Mouse (Mus musculus): ENCODE data around the gene Olfr612. TPM values are rescaled to one million over a fixed set of nuclear protein-coding genes. Genes with fewer than 3 reads are reported as not detected.

Gene Olfr612
- polyA plus RNA-seq (2014; fragmentation: Illumina TruSeq; extraction: RNeasy Lipid Tissue Mini Kit (QIAGEN cat#74804); ENCODE audit: low replicate concordance): not detected

DNA sequence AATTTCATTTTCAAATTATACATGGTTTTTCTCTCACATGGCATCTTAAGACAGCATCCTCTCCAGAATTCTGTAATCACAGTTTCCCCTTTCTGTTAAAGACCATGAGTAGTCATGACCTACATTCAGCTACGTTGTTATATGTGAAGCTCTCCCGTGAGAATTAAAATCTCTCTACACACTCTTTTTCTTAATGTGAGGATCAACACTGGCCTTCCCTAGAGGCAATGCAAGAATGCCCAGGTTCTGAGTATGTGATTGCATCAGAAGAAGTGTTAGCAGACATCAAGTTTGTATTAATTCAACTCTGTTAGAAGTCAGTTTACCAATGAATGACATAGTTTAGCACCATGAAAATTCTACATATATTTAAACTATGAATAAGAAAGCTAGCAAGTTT lies at the start of gene Olfr612:
TSS of gene Olfr612 (minus strand) at position 101 of the 400 bp plus-strand sequence.

DNA sequence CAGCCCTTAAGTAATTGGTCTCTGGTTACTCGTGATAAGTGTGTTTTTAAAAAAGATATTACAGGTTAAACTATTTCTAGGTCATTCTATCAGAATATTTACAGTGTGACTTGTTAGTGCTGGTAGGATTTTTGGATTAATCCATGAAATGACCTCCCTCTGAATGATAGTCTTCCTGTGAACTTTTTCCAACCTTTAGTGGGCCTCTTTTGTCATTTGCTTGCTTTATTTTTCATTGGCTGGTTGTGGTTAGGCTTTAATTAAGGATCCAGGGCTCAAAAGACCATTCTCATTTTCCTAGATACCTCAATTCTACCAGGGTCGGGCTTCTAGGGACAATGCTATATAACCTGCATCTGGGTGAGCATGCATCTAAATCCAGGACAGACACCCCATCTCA lies 47.3 kb upstream of the Olfr612 start, which contains the start of gene Olfr618:
TSS of gene Olfr618 (plus strand) at position 301 of the 400 bp plus-strand sequence.

DNA sequence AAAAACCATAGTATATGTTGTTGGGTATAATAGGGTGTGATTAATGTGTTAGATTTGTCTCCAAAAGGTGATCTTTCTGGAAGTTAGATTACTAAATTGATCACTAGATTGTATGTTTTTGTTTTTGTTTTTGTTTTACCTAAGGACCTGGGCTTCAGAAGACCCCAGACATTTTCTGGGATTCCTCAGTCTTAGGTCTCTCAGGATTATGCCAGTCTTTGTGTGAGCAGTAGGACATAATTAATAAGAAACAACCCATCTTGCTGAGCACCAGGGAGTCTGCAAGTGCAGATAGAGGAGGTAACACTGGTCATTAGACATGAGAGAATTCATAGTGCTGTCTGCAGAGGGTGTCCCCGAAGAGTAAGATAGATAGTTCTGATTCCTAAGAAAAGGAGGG lies 30.2 kb upstream of the Olfr612 start, which contains the start of gene Olfr617:
TSS of gene Olfr617 (plus strand) at position 301 of the 400 bp plus-strand sequence.

DNA sequence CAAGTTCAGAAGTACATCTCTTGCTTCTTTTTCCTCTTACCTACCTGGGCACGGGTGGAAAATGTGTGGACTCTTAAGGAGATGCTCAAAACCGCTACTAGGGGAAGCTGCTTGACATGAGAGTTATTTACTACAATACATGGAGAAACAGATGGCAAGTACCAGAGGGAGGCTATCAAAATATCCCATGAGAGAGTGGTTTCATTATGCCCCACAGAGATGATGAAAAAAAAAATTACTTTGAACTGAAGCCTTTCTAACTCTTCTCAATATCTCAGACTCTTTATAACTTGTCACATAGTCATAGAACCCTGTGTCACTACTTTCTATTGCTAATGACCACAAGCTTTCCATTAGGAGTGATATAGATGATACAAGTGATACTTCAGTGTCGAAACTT lies 26.5 kb upstream of the Olfr612 start, which contains the start of gene Olfr616:
TSS of gene Olfr616 (minus strand) at position 101 of the 400 bp plus-strand sequence.

DNA sequence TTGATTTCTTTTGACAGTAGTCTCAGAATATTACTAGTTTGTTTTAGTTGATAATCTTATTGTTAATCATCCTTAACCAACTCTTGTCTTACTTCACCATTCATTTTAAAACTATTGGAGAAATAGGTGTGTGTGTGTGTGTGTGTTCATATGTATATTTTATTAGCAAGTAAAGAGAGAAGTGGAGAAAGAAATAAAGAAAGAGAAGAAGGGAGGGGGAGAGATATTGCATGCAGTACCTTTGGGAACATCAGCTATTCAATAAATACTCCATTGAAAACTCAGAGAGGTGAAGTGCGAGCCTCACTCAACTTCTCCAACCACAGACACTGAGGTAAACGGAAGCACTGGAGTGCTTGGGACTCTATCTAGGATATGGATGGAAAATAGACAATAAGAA lies 13.3 kb upstream of the Olfr612 start, which contains the start of gene Olfr615:
TSS of gene Olfr615 (plus strand) at position 301 of the 400 bp plus-strand sequence.

DNA sequence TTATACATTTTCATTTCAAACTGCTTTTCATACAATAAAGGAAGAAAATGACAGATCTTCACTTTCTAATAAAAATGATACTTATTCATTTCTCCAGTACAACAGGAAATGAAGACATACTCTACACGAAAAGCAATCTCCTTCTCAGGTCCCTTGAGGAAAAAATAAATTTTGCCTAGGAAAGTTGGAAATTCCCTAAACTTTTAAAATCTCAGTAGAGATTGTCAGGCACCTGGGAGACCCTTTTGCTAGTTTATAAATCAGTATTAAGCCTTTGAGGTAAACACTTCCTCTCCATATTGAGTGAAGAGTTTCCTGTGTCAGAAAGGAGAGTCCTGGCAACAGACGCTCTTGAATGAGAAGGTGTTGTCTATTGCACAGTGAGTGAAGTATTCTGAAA lies 5.3 kb upstream of the Olfr612 start, which contains the start of gene Olfr613:
TSS of gene Olfr613 (plus strand) at position 301 of the 400 bp plus-strand sequence.

DNA sequence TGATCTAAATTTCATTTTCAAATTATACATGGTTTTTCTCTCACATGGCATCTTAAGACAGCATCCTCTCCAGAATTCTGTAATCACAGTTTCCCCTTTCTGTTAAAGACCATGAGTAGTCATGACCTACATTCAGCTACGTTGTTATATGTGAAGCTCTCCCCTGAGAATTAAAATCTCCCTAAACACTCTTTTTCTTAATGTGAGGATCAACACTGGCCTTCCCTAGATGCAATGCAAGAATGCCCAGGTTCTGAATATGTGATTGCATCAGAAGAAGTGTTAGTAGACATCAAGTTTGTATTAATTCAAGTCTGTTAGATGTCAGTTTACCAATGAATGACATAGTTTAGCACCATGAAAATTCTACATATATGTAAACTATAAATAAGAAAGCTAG lies 21.8 kb downstream of the Olfr612 start, which contains the start of gene Olfr611:
TSS of gene Olfr611 (minus strand) at position 101 of the 400 bp plus-strand sequence.

DNA sequence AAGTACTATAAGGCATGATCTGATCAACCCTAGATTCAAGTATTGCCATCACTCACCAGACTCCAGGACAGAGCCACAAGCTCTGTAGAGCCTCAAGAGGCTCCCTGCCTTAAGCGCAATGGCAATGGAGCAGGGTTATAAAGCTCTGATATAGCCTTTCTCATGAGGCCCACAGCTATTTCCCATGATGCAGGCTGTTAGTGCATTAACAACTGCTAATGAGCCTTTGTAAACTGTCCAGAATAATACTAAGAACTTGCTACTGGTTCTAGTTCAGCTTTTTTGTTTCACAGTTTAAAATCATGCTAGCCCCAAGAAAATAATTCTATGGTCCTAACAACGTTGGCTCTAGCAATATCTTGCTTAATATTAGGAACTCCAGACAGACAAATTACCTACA lies 30.5 kb downstream of the Olfr612 start, which contains the start of gene Olfr610:
TSS of gene Olfr610 (minus strand) at position 101 of the 400 bp plus-strand sequence.

DNA sequence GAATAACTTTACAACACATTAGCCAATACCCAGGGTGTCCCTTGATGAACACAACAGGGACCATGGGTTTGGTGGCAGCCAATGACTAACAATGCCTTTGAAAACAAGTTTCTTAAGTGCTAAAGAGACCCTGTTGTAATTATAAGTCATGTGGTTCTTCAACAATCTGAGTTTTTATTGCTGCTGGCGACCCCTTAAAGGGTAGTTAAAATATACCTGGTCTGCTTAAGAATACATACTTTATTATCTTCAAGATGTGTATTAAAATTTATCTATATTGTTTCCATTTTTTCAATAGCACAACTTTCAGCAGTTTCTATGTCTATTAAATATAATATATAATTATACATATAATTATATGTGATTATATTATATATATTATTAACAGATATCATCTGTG lies 44.6 kb downstream of the Olfr612 start, which contains the start of gene Olfr609:
TSS of gene Olfr609 (minus strand) at position 101 of the 400 bp plus-strand sequence.

Other genes starting within 250 kb of the Olfr612 start
- gene Olfr596, start 237.1 kb downstream of the Olfr612 start, polyA plus RNA-seq (2014; fragmentation: Illumina TruSeq; extraction: RNeasy Lipid Tissue Mini Kit (QIAGEN cat#74804); ENCODE audit: low replicate concordance): not detected
- not detected for gene Olfr597, start 226.4 kb downstream of the Olfr612 start, polyA plus RNA-seq (2014; fragmentation: Illumina TruSeq; extraction: RNeasy Lipid Tissue Mini Kit (QIAGEN cat#74804); ENCODE audit: low replicate concordance)
- not detected for gene Olfr598, start 219.1 kb downstream of the Olfr612 start, polyA plus RNA-seq (2014; fragmentation: Illumina TruSeq; extraction: RNeasy Lipid Tissue Mini Kit (QIAGEN cat#74804); ENCODE audit: low replicate concordance)
- not detected for gene Olfr599, start 206.8 kb downstream of the Olfr612 start, polyA plus RNA-seq (2014; fragmentation: Illumina TruSeq; extraction: RNeasy Lipid Tissue Mini Kit (QIAGEN cat#74804); ENCODE audit: low replicate concordance)
- gene Olfr600, start 193.0 kb downstream of the Olfr612 start, polyA plus RNA-seq (2014; fragmentation: Illumina TruSeq; extraction: RNeasy Lipid Tissue Mini Kit (QIAGEN cat#74804); ENCODE audit: low replicate concordance): not detected
- gene Olfr601, start 180.1 kb downstream of the Olfr612 start, polyA plus RNA-seq (2014; fragmentation: Illumina TruSeq; extraction: RNeasy Lipid Tissue Mini Kit (QIAGEN cat#74804); ENCODE audit: low replicate concordance): not detected
- gene Olfr603, start 156.5 kb downstream of the Olfr612 start, polyA plus RNA-seq (2014; fragmentation: Illumina TruSeq; extraction: RNeasy Lipid Tissue Mini Kit (QIAGEN cat#74804); ENCODE audit: low replicate concordance): not detected
- not detected for gene Usp17lc, start 127.6 kb downstream of the Olfr612 start, polyA plus RNA-seq (2014; fragmentation: Illumina TruSeq; extraction: RNeasy Lipid Tissue Mini Kit (QIAGEN cat#74804); ENCODE audit: low replicate concordance)
- gene Olfr605, start 97.3 kb downstream of the Olfr612 start, polyA plus RNA-seq (2014; fragmentation: Illumina TruSeq; extraction: RNeasy Lipid Tissue Mini Kit (QIAGEN cat#74804); ENCODE audit: low replicate concordance): not detected
- not detected for gene Olfr606, start 93.7 kb downstream of the Olfr612 start, polyA plus RNA-seq (2014; fragmentation: Illumina TruSeq; extraction: RNeasy Lipid Tissue Mini Kit (QIAGEN cat#74804); ENCODE audit: low replicate concordance)
- not detected for gene Olfr607, start 78.6 kb downstream of the Olfr612 start, polyA plus RNA-seq (2014; fragmentation: Illumina TruSeq; extraction: RNeasy Lipid Tissue Mini Kit (QIAGEN cat#74804); ENCODE audit: low replicate concordance)
- gene Olfr608, start 72.8 kb downstream of the Olfr612 start, polyA plus RNA-seq (2014; fragmentation: Illumina TruSeq; extraction: RNeasy Lipid Tissue Mini Kit (QIAGEN cat#74804); ENCODE audit: low replicate concordance): not detected
- not detected for gene Olfr609, start 44.7 kb downstream of the Olfr612 start, polyA plus RNA-seq (2014; fragmentation: Illumina TruSeq; extraction: RNeasy Lipid Tissue Mini Kit (QIAGEN cat#74804); ENCODE audit: low replicate concordance)
- not detected for gene Olfr610, start 30.6 kb downstream of the Olfr612 start, polyA plus RNA-seq (2014; fragmentation: Illumina TruSeq; extraction: RNeasy Lipid Tissue Mini Kit (QIAGEN cat#74804); ENCODE audit: low replicate concordance)
- gene Olfr611, start 21.9 kb downstream of the Olfr612 start, polyA plus RNA-seq (2014; fragmentation: Illumina TruSeq; extraction: RNeasy Lipid Tissue Mini Kit (QIAGEN cat#74804); ENCODE audit: low replicate concordance): not detected
- gene Olfr613, start 5.4 kb upstream of the Olfr612 start, polyA plus RNA-seq (2014; fragmentation: Illumina TruSeq; extraction: RNeasy Lipid Tissue Mini Kit (QIAGEN cat#74804); ENCODE audit: low replicate concordance): not detected
- gene Olfr615, start 13.4 kb upstream of the Olfr612 start, polyA plus RNA-seq (2014; fragmentation: Illumina TruSeq; extraction: RNeasy Lipid Tissue Mini Kit (QIAGEN cat#74804); ENCODE audit: low replicate concordance): not detected
- gene Olfr616, start 26.4 kb upstream of the Olfr612 start, polyA plus RNA-seq (2014; fragmentation: Illumina TruSeq; extraction: RNeasy Lipid Tissue Mini Kit (QIAGEN cat#74804); ENCODE audit: low replicate concordance): not detected
- gene Olfr617, start 30.3 kb upstream of the Olfr612 start, polyA plus RNA-seq (2014; fragmentation: Illumina TruSeq; extraction: RNeasy Lipid Tissue Mini Kit (QIAGEN cat#74804); ENCODE audit: low replicate concordance): not detected
- not detected for gene Olfr618, start 47.4 kb upstream of the Olfr612 start, polyA plus RNA-seq (2014; fragmentation: Illumina TruSeq; extraction: RNeasy Lipid Tissue Mini Kit (QIAGEN cat#74804); ENCODE audit: low replicate concordance)
- not detected for gene Olfr619, start 57.9 kb upstream of the Olfr612 start, polyA plus RNA-seq (2014; fragmentation: Illumina TruSeq; extraction: RNeasy Lipid Tissue Mini Kit (QIAGEN cat#74804); ENCODE audit: low replicate concordance)
- not detected for gene Olfr620, start 69.8 kb upstream of the Olfr612 start, polyA plus RNA-seq (2014; fragmentation: Illumina TruSeq; extraction: RNeasy Lipid Tissue Mini Kit (QIAGEN cat#74804); ENCODE audit: low replicate concordance)
- not detected for gene Olfr622, start 100.0 kb upstream of the Olfr612 start, polyA plus RNA-seq (2014; fragmentation: Illumina TruSeq; extraction: RNeasy Lipid Tissue Mini Kit (QIAGEN cat#74804); ENCODE audit: low replicate concordance)
- gene Olfr623, start 121.0 kb upstream of the Olfr612 start, polyA plus RNA-seq (2014; fragmentation: Illumina TruSeq; extraction: RNeasy Lipid Tissue Mini Kit (QIAGEN cat#74804); ENCODE audit: low replicate concordance): not detected
- gene Olfr624, start 128.5 kb upstream of the Olfr612 start, polyA plus RNA-seq (2014; fragmentation: Illumina TruSeq; extraction: RNeasy Lipid Tissue Mini Kit (QIAGEN cat#74804); ENCODE audit: low replicate concordance): 0.78 TPM
- not detected for gene Olfr625-ps1, start 140.0 kb upstream of the Olfr612 start, polyA plus RNA-seq (2014; fragmentation: Illumina TruSeq; extraction: RNeasy Lipid Tissue Mini Kit (QIAGEN cat#74804); ENCODE audit: low replicate concordance)
- not detected for gene Olfr243, start 172.0 kb upstream of the Olfr612 start, polyA plus RNA-seq (2014; fragmentation: Illumina TruSeq; extraction: RNeasy Lipid Tissue Mini Kit (QIAGEN cat#74804); ENCODE audit: low replicate concordance)
- not detected for gene Olfr628, start 187.7 kb upstream of the Olfr612 start, polyA plus RNA-seq (2014; fragmentation: Illumina TruSeq; extraction: RNeasy Lipid Tissue Mini Kit (QIAGEN cat#74804); ENCODE audit: low replicate concordance)
- not detected for gene Olfr629, start 202.2 kb upstream of the Olfr612 start, polyA plus RNA-seq (2014; fragmentation: Illumina TruSeq; extraction: RNeasy Lipid Tissue Mini Kit (QIAGEN cat#74804); ENCODE audit: low replicate concordance)
- gene Olfr630, start 214.6 kb upstream of the Olfr612 start, polyA plus RNA-seq (2014; fragmentation: Illumina TruSeq; extraction: RNeasy Lipid Tissue Mini Kit (QIAGEN cat#74804); ENCODE audit: low replicate concordance): not detected
- gene Olfr69, start 228.9 kb upstream of the Olfr612 start, polyA plus RNA-seq (2014; fragmentation: Illumina TruSeq; extraction: RNeasy Lipid Tissue Mini Kit (QIAGEN cat#74804); ENCODE audit: low replicate concordance): not detected
- gene Olfr68, start 237.0 kb upstream of the Olfr612 start, polyA plus RNA-seq (2014; fragmentation: Illumina TruSeq; extraction: RNeasy Lipid Tissue Mini Kit (QIAGEN cat#74804); ENCODE audit: low replicate concordance): not detected
- not detected for gene Olfr67, start 249.1 kb upstream of the Olfr612 start, polyA plus RNA-seq (2014; fragmentation: Illumina TruSeq; extraction: RNeasy Lipid Tissue Mini Kit (QIAGEN cat#74804); ENCODE audit: low replicate concordance)